Mouse (Mus musculus) ES-E14 (cell line): ENCODE results near the gene Lrrn2. TPM values are rescaled to one million over a fixed set of nuclear protein-coding genes. Genes with fewer than 3 reads are reported as not detected.

Experiments used
- DNase-seq: peaks from one replicate; pipeline ENCODE4 v3.0.0-alpha.2; 2013; ENCODE audit warnings: low read depth, low spot score
- H3K27ac ChIP-seq: 2 replicates; pipeline ENCODE4 v1.5.1; 2012; ENCODE audit warnings: low read depth, mild to moderate bottlenecking, low read length, moderate library complexity, mixed read lengths; ENCODE audit not compliant: poor library complexity, insufficient read depth, severe bottlenecking
- H3K36me3 ChIP-seq: 2 replicates; pipeline ENCODE4 v1.6.1; 2012; ENCODE audit warnings: mild to moderate bottlenecking, low read length, moderate library complexity, mixed read lengths; ENCODE audit not compliant: control insufficient read depth, poor library complexity, insufficient read depth, severe bottlenecking
- H3K4me1 ChIP-seq, 2 experiments: fragments of 150-350 bp in 1 of 2; sonication (generic) in 1 of 2; 2 replicates each; pipeline ENCODE4 v1.6.1; 2012; ENCODE audit warnings: low read length in 2 of 2, mild to moderate bottlenecking in 1 of 2, mixed read lengths in 1 of 2; ENCODE audit not compliant: control insufficient read depth in 2 of 2, insufficient read depth in 2 of 2, poor library complexity in 1 of 2
- H3K4me3 ChIP-seq, 2 experiments: fragments of 150-350 bp in 1 of 2; sonication (generic) in 1 of 2; 2 replicates each; pipeline ENCODE4 v1.5.1; 2012; ENCODE audit warnings: low read length in 2 of 2, low read depth in 1 of 2, mild to moderate bottlenecking in 1 of 2, mixed read lengths in 1 of 2; ENCODE audit not compliant: insufficient read depth in 1 of 2, poor library complexity in 1 of 2, severe bottlenecking in 1 of 2
- H3K9ac ChIP-seq: 2 replicates; pipeline ENCODE4 v1.6.1; 2012; ENCODE audit warnings: low read depth, mild to moderate bottlenecking, low read length, mixed read lengths; ENCODE audit not compliant: poor library complexity, insufficient read depth, severe bottlenecking
- H3K9me3 ChIP-seq: fragments of 150-350 bp; sonication (generic); 2 replicates; pipeline ENCODE4 v1.6.1; 2012; ENCODE audit warnings: low read depth, mild to moderate bottlenecking, low read length; ENCODE audit not compliant: control insufficient read depth, insufficient read depth
- CHD2 ChIP-seq: IDR thresholded peaks from 2 replicates; pipeline ENCODE4 v1.6.1; 2014; ENCODE audit warnings: mild to moderate bottlenecking, low read depth, low read length, inconsistent platforms
- HCFC1 ChIP-seq: IDR thresholded peaks from 2 replicates; pipeline ENCODE4 v1.6.1; 2012; ENCODE audit warnings: low read length, inconsistent platforms, borderline replicate concordance; ENCODE audit not compliant: insufficient read depth
- MAFK ChIP-seq: IDR thresholded peaks from 2 replicates; pipeline ENCODE4 v1.6.1; 2014; ENCODE audit warnings: mild to moderate bottlenecking, low read depth, low read length, inconsistent platforms; ENCODE audit not compliant: insufficient read depth
- ZC3H11A ChIP-seq: IDR thresholded peaks from 2 replicates; pipeline ENCODE4 v1.6.1; 2012; ENCODE audit warnings: low read depth, mild to moderate bottlenecking, inconsistent platforms, low read length, borderline replicate concordance
- ZNF384 ChIP-seq: IDR thresholded peaks from 2 replicates; pipeline ENCODE4 v1.6.1; 2012; ENCODE audit warnings: low read depth, low read length, inconsistent platforms
- in situ Hi-C, 2 experiments: fragments of 600-800 bp; cut with MboI; formaldehyde crosslinking; loops; one replicate each; pipeline ENCODE4 v1.15.1; 2025; ENCODE audit warnings: low sequenced_read_pairs in 2 of 2, inconsistent platforms in 1 of 2; ENCODE audit not compliant: unreplicated experiment in 2 of 2
- total RNA-seq: library from RNA; depleted of rRNA; stranded (reverse); fragments of 300-350 nt; gene quantifications from 2 replicates; pipeline ENCODE4 v1.2.3, GENCODE M21; 2012

Lrrn2 gene
- total RNA-seq, 1 experiment: 3.0 TPM

- in situ Hi-C loops: no loop called here
- Histone ChIP-seq H3K4me3 (no peak overlapping the region), H3K4me1 (peaks cover 0 to 4% of the 10 kb centered on the region in 2 experiments; a peak in 1 of 4 replicates), H3K9me3 (no peaks in the 10 kb centered on the region), H3K27ac (no peak overlapping the region), H3K9ac (no peak overlapping the region), H3K36me3 (no peaks in the 10 kb centered on the region)
- TF ChIP-seq MAFK (no peak), CHD2 (no peak), ZNF384 (no peak), HCFC1 (no peak), ZC3H11A (no peak)
- no peak for DNase-seq
Observed at GRCm38 (mm10) chr1:132864220-132864619, 15.9 kb upstream of the Lrrn2 start.

- in situ Hi-C loops: no loop called here
- H3K9ac ChIP-seq: no peak overlapping the region
Observed at GRCm38 (mm10) chr1:132865585-132865984, 14.5 kb upstream of the Lrrn2 start.

GRCm38 (mm10) chr1:132870327-132870726 is 9.7 kb upstream of the Lrrn2 start:
- Histone ChIP-seq H3K36me3 (no peaks in the 10 kb centered on the region), H3K27ac (no peak overlapping the region), H3K4me1 (peaks cover 0 to 4% of the 10 kb centered on the region in 2 experiments; a peak in 1 of 4 replicates), H3K9me3 (no peaks in the 10 kb centered on the region), H3K9ac (no peak overlapping the region), H3K4me3 (no peak overlapping the region)
- TF ChIP-seq ZNF384 (no peak), ZC3H11A (no peak), CHD2 (no peak), HCFC1 (no peak), MAFK (no peak)
- no peak for DNase-seq
- in situ Hi-C loops: no loop called here

More at GRCm38 (mm10) chr1:132865585-132865984, 14.5 kb upstream of the Lrrn2 start:
- no peak overlapping the region for H3K4me3 ChIP-seq
- H3K36me3 ChIP-seq: no peaks in the 10 kb centered on the region
- no peak overlapping the region for H3K27ac ChIP-seq
- H3K9me3 ChIP-seq: no peaks in the 10 kb centered on the region
- peaks cover 0 to 4% of the 10 kb centered on the region in 2 experiments; a peak in 1 of 4 replicates for H3K4me1 ChIP-seq
- TF ChIP-seq ZC3H11A: no peak
- no peak for TF ChIP-seq CHD2
- no peak for TF ChIP-seq HCFC1
- no peak for TF ChIP-seq MAFK
- TF ChIP-seq ZNF384: no peak
- DNase-seq: no peak

- TF ChIP-seq MAFK (no peak), HCFC1 (no peak), ZC3H11A (no peak), CHD2 (no peak), ZNF384 (no peak)
- no peak overlapping the region for H3K9ac ChIP-seq
- in situ Hi-C loops: no loop called here
- DNase-seq: peak; percentile 76
- H3K36me3 ChIP-seq: no peaks in the 10 kb centered on the region
- H3K4me1 ChIP-seq: peaks cover 6 to 26% of the 10 kb centered on the region in 2 experiments; a peak in 3 of 4 replicates
- no peaks in the 10 kb centered on the region for H3K9me3 ChIP-seq
- peak overlapping the region; percentile 2; the same call in 1 of the 2 replicates for H3K27ac ChIP-seq
- H3K4me3 ChIP-seq: no peak overlapping the region
Observed at GRCm38 (mm10) chr1:132878951-132879610, 992 bp upstream of the Lrrn2 start.
